Mouse (Mus musculus) megakaryocyte, embryonic 14.5 days (primary cell): ENCODE results near the gene Fuz.

Experiments used
- FLI1 ChIP-seq: IDR thresholded peaks from 2 replicates; pipeline ENCODE4 v1.6.1; 2012; ENCODE audit warnings: low read length, inconsistent platforms, mixed read lengths
- GATA1 ChIP-seq: IDR thresholded peaks from 3 replicates; pipeline ENCODE4 v1.6.1; 2012; ENCODE audit warnings: mixed read lengths, low read length, inconsistent platforms, borderline replicate concordance

GRCm38 (mm10) chr7:44890737-44891136, 5.1 kb upstream of the Fuz start:
- TF ChIP-seq FLI1 = no peak
- no peak for TF ChIP-seq GATA1
